Mouse (Mus musculus) cerebellum, adult 2 months (tissue): ENCODE results near the gene Nat9.

Source experiments
- CTCF ChIP-seq: fragments of 200-500 bp; IDR thresholded peaks from 2 replicates; pipeline ENCODE4 v1.5.1; 2011; ENCODE audit warnings: low read depth, mild to moderate bottlenecking, control low read depth, low read length, moderate library complexity, borderline replicate concordance; ENCODE audit not compliant: insufficient read depth
- POLR2A ChIP-seq: fragments of 200-500 bp; IDR thresholded peaks from 2 replicates; pipeline ENCODE4 v1.6.1; 2011; ENCODE audit warnings: low read length, control low read depth, borderline replicate concordance; ENCODE audit not compliant: insufficient read depth

DNA sequence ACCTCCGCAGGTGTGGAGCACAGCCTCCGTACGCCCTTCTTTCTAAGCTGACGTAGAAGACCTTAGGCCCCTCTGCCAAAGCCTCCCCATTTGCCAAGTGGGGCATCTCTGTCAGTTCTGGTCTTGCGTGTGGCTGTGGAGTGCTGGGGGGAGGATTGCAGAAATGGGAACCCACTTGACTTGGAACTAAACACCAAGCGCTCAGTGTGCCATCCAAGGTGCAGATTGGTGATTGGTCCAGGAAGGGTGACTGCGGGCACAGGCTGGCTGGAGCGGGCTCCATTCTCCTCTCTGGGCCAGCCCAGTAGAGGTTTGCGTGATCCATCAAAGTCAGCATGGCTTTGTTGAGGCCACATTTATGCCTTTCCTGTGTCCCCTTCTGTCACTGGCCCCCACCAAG, 15.1 kb upstream of the Nat9 start:
- TF ChIP-seq CTCF (no peak), POLR2A (peak; percentile 30; the same call in 1 of the 2 replicates)
